In genomic region chr17:34398711-34399393, GRCm38 (mm10) we compare ENCODE assay signal across 8 mouse cellular contexts. TPM values are rescaled to one million over a fixed set of nuclear protein-coding genes. Genes with fewer than 3 reads are reported as not detected.
DNase-seq lines count a peak whose midpoint lies in the region; ATAC-seq lines count a peak whose summit lies in the region.

Gene BC051142 (plus strand): TSS chr17:34398820.

- H3K4me2 ChIP-seq in hindbrain, embryonic 15.5 days = peak within 1 kb of the TSS; percentile 61

- peak within 1 kb of the TSS; percentile 69 for H3K9ac ChIP-seq in hindbrain, embryonic 15.5 days

- peak within 1 kb of the TSS; percentile 97 for H3K27ac ChIP-seq in hindbrain, embryonic 15.5 days (replicated peaks)

- ATAC-seq in hindbrain, embryonic 15.5 days (ENCODE audit: low FRiP score, low read depth) = peak; percentile 97

- H3K27me3 ChIP-seq in hindbrain, embryonic 15.5 days = no peaks in the 10 kb centered on the region

- 17% methylated on average over 34 of the region's 34 CpGs for WGBS in hindbrain, embryonic 15.5 days

- no peaks in the 10 kb centered on the region for H3K36me3 ChIP-seq in hindbrain, embryonic 15.5 days

- peak within 1 kb of the TSS; percentile 51 for H3K4me3 ChIP-seq in hindbrain, embryonic 15.5 days

- peak; percentile 91 for DNase-seq in Muller cell, postnatal 12 days (ENCODE audit: inconsistent ontology term)
- peak; percentile 93 for DNase-seq in cerebellum, postnatal 10 days
- peak; percentile 81 to 88 for DNase-seq in frontal cortex, postnatal 36 days (ENCODE audit: low spot score in 2 of 2)
- peak; percentile 77 to 84 for DNase-seq in layer of hippocampus, postnatal 36 days
- DNase-seq in lung, postnatal 25 days (ENCODE audit: low spot score) = peak; percentile 87
- DNase-seq in retina, embryonic 14.5 days (ENCODE audit: low spot score) = peak; percentile 87
- DNase-seq in thymus, postnatal 36 days = peak; percentile 74

- no peaks in the 10 kb centered on the region for H3K9me3 ChIP-seq in hindbrain, embryonic 15.5 days

- H3K4me1 ChIP-seq in hindbrain, embryonic 15.5 days (replicated peaks) = peaks cover 4% of the 10 kb centered on the region; the same call in 1 of the 2 replicates

RNA-seq across cellular contexts. Expression of gene BC051142, which starts in this region (rescaled TPM):
- 4.8 and 5.5 TPM in 2 replicates for polyA plus RNA-seq in hindbrain, embryonic 15.5 days (2015; fragmentation: Nextera tagmentation; extraction: Ambion mirVana)
- total RNA-seq in layer of hippocampus, postnatal 36 days (2021) = 1 to 10 TPM; 2.3 to 3.6 TPM

Comparison
In these comparisons a context has a peak if more than half of its experiments do, and no peak if none do; other contexts are left out.
1. Peak in every context shown above with its lines: DNase-seq, ATAC-seq, H3K4me3 ChIP-seq and H3K27ac ChIP-seq.